Mouse (Mus musculus) cerebellum, postnatal 25 days (tissue): ENCODE data around the gene Psmb2.

Experiments
- DNase-seq, 2 experiments: peaks; one replicate each; pipeline ENCODE4 v3.0.0; 2021; ENCODE audit warnings: mixed read lengths in 2 of 2

The Psmb2 gene

GRCm38 (mm10) chr4:126732531-126733380, 55.3 kb downstream of the Psmb2 start:
- DNase-seq = no peak

- DNase-seq = no peak
Measured at GRCm38 (mm10) chr4:126734001-126734603, 56.7 kb downstream of the Psmb2 start.

GRCm38 (mm10) chr4:126734700-126735381, 57.4 kb downstream of the Psmb2 start:
- DNase-seq = no peak

GRCm38 (mm10) chr4:126735382-126736000, 58.1 kb downstream of the Psmb2 start:
- no peak for DNase-seq

GRCm38 (mm10) chr4:126736001-126736414, 58.6 kb downstream of the Psmb2 start, which contains the start of gene Tfap2e:
Gene Tfap2e, minus strand, starts transcription at chr4:126736240.
- DNase-seq = peak in 1 of 2 experiments; percentile 34

GRCm38 (mm10) chr4:126739966-126740676, 62.7 kb downstream of the Psmb2 start:
- DNase-seq = peak in 1 of 2 experiments; percentile 30

- peak; percentile 82 to 89 for DNase-seq
Measured at GRCm38 (mm10) chr4:126741448-126741847, 64.0 kb downstream of the Psmb2 start.

- DNase-seq = no peak
Measured at GRCm38 (mm10) chr4:126742976-126743375, 65.5 kb downstream of the Psmb2 start.

GRCm38 (mm10) chr4:126743713-126744112, 66.3 kb downstream of the Psmb2 start:
- DNase-seq = peak; percentile 20 to 30

GRCm38 (mm10) chr4:126744831-126745230, 67.4 kb downstream of the Psmb2 start:
- peak; percentile 60 to 66 for DNase-seq

- DNase-seq = peak; percentile 64 to 79
Measured at GRCm38 (mm10) chr4:126745506-126746193, 68.2 kb downstream of the Psmb2 start.

GRCm38 (mm10) chr4:126746194-126746840, 68.9 kb downstream of the Psmb2 start:
- DNase-seq = no peak

GRCm38 (mm10) chr4:126748381-126748780, 71.0 kb downstream of the Psmb2 start:
- DNase-seq = peak; percentile 46 to 61

- DNase-seq = no peak
Measured at GRCm38 (mm10) chr4:126749553-126749952, 72.1 kb downstream of the Psmb2 start.

- DNase-seq = peak; percentile 87 to 91
Measured at GRCm38 (mm10) chr4:126750046-126750683, 72.7 kb downstream of the Psmb2 start.

- peak; percentile 25 to 34 for DNase-seq
Measured at GRCm38 (mm10) chr4:126750863-126751555, 73.6 kb downstream of the Psmb2 start.

GRCm38 (mm10) chr4:126751556-126752023, 74.2 kb downstream of the Psmb2 start:
- peak in 1 of 2 experiments; percentile 48 for DNase-seq

- peak; percentile 72 to 79 for DNase-seq
Measured at GRCm38 (mm10) chr4:126752024-126752607, 74.7 kb downstream of the Psmb2 start.

GRCm38 (mm10) chr4:126752608-126753141, 75.2 kb downstream of the Psmb2 start:
- DNase-seq = peak; percentile 68 to 72
